Mouse (Mus musculus): Measurements from ENCODE around the gene Nell1.
"Not testable (repeated sequence)": the region's sequence is repeated elsewhere in the genome, so short reads cannot be mapped to it uniquely, and the experiment has no call there.

Gene Nell1

DNA sequence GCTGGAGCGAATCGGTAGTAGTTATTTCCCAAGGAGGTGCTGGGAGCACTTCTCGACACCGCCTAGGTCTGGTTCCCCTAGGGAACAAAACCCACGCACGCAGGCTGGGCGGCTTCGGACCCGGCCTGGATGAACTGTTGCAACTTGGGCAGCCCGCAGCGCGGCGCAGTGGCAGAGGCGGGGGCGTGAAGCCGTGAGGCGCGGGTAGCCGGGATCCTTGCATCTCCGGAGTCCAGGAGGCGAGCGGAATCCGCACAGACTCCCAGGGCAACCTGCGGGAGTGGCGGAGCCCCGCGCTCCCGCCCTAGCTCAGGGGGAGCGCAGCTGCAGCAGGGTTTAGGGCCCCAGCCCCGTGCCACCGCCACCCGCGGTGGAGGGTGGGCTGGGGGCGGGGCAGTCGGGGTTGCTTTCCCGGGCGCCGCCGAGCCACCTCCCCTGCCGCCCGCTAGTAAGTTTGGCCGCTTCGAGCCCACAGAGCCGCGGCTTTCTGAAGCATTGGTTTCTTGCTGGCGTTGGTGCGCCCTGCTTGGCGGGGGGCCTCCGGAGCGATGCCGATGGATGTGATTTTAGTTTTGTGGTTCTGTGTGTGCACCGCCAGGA lies at the start of gene Nell1:
TSS of gene Nell1 (plus strand) at position 24 of the 600 bp plus-strand sequence.
- no peak for DNase-seq

DNA sequence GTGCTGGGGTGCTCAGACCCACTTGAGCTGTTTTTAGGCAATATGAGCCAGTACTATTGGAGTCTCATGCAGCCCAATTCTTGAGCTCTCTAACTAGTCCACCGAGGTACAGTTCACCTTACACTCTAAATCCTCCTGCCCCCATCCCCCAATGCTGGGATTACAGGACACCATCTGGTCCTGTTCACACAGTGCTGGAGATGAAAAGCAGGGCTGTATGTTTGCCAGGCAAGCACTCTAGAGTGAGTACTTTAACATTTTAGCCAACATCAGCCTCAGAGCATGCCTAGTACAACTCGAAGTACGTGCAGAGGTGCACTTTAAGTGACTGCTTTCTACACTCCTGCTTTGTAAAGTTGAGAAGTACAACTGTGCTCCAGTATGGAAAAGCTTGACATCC lies 46.1 kb upstream of the Nell1 start:
- DNase-seq: no peak

DNA sequence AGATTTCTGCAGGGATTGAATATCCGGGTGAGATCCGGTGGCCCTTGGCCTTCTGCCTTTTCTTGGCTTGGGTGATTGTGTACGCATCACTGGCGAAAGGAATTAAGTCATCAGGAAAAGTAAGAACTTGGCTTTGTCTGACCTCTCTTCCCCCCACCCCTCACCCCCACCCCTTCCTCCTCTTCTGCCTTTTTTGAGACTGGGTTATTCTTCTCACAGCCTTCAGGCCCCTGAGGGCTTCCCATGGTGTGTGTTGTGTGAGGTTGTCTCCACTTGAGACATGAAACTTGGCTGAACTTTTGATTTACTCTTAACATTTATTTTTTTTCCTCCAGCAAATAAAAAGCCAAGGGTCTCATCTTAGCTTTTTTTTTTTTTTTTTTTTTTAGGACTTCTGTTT lies 44.7 kb upstream of the Nell1 start:
- DNase-seq: no peak

DNA sequence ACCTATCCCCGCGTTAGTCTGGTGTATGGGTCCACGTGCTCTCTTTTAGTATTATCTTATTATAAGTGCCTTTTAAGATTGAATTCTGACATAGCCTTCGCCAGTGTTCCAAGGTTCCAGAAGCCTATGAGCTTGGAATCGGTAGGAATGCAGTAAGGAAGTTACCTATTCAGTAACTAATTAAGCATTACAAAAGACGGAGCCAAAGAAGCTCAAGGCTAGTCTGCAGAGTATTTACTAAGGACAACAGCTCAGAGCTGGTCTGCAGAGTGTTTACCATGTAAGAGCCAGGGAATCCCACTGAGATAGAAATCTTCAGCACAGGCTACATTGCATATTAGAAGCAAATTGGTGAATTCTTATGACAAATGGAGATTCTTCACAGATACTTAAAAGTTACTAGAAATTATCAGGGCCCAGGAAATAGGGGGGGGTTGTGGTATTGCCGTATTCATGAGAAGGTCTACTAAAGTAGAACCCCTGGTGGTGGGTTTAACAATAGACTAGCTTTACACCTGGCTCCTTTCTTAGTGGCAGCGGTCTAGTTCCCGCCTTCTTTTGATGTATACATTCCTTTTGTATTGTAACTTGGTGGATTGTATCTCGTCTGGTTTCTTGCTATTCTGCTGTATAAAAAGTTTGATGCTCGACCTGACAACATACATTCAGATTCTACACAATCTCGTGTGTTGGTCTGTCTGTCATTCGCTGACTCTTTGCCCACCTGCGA lies 41.1 kb upstream of the Nell1 start:
- not testable (repeated sequence) for DNase-seq

DNA sequence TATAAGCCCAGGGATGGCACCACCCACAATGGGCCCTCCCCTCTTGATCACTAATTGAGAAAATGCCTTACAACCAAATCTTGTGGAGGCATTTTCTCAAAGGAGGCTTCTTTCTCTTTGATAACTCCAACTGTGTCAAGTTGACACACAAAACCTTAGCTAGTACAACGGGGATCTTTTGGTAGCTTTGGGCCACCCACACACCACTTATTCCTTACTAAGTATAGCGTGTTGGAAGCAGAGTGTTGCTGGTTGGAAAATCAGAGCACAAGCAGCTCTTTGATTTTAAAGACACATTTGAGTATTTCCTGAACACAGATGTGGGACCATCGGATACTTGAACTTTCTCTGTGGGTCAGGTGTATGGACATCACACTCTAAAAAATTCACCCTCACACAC lies 37.8 kb upstream of the Nell1 start:
- DNase-seq: no peak

DNA sequence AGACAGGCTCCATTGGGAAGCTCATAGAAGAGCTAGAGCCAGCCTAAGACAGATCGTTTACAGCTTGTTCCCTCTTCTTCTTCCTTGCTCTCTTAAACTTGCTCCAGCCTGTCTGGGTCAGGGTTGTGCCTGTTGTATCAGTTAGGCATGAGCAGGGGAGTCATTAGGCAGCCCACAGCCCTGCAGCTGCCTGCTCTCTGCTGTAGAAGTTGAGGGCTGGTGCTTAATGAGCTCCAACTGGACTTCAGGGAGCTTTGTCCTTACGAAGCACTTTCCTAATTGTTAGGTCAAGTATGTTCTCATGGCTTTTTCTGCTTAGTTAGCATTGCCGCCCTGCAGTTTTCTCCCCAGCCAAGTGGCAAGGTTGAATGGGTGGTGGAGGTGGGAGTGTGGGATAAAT lies 32.6 kb upstream of the Nell1 start:
- DNase-seq: no peak

DNA sequence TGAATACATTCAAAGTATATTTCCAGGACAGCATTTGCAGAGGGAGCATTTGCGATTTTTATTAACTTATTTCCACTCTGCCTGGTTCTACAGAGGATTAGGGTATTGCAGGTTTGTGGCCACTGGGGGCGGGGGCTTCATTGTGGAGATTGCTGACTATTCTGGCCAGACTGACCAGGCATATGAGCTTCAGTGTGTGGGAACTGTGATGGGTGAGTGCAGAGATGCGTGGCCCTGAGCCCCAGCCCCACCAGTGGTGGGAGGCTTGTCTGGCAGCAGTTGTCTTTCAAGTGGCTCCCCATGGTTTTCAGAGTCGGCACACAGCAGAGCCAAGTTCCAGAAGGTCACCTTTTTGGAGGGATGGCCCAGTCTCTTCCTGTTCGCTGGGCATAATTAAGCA lies 32.2 kb upstream of the Nell1 start:
- no peak for DNase-seq

DNA sequence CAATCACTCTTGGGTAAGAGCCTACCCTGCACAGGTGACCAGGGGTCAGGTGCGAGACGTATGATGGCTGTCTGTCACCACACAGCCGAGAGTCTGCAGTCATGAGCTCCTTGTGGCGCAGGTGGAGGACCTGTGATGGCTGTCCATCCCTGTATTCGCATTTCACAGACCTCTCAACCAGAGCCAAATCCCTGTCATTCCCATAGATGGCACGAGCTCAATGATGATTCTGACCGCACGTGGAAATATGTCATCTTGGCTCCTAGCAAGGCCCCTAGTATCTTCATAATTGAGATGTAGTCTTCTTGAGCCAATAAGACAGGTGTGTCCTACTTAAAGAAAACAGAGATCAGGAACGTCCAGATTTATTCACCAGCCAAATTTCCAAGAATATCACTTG lies 28.0 kb upstream of the Nell1 start:
- DNase-seq: no peak

DNA sequence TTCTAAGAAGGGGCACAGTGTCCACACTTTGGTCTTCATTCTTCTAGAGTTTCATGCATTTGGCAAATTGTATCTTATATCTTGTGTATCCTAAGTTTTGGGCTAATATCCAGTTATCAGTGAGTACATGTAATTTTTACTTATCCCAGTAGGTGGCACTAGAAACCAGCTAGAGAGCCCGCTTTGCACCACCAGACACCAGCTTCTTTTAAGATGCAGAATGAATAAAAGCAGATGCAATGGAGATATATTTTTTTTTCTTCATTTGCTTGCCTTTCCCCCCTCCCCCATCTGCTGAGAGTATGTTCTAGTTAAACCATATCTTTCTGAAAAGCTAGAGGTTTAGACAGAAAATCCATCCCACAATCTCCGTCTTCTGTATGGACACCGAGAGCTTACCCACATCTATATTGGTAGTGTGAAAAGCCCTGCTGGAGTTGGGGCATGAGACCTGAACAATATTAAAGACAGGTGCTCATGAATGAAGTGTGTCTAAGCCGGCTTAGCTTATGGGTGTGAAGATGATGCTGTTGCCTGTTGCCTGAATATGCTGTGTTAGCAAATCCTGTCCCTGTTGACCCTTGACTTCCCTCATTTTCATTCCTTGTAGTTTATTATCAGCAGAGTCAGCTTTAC lies 21.0 kb upstream of the Nell1 start:
- DNase-seq: no peak

DNA sequence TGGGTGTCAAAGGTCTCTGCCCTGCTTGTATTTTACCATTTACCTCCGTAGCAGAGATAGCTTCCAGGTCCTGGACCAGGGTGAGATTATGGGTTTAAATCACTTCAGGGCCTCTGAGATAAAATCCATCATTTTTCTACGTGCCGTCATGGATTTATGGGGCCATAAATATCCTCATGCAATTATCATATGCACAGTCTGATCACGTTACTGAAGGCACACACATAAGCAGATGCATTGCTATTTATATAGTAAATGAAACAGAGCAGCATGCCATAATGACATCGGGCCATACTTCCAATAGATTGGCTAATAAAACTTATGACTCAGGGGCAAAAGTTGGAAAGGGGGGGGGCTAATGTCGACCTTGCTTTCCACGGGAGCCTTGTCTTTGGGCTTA lies 19.8 kb upstream of the Nell1 start:
- no peak for DNase-seq

DNA sequence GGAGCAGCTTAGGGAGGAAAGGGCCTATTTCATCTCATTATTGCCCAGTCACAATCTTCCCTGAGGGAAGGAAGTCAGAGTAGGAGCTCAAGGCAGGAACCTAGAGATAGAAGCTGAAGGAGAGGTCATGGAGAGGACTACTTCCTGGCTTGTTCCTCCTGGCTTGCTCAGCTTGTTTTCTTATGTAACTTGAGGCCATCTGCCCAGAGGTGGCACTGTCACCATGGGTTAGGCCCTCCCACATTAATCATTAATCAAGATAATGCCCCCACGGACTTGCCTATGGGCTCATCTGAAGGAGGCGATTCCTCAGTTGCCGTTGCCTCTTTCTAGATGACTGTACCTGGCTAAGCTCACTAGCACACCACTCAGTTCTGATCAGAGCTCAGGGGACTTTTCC lies 17.5 kb upstream of the Nell1 start:
- no peak for DNase-seq

DNA sequence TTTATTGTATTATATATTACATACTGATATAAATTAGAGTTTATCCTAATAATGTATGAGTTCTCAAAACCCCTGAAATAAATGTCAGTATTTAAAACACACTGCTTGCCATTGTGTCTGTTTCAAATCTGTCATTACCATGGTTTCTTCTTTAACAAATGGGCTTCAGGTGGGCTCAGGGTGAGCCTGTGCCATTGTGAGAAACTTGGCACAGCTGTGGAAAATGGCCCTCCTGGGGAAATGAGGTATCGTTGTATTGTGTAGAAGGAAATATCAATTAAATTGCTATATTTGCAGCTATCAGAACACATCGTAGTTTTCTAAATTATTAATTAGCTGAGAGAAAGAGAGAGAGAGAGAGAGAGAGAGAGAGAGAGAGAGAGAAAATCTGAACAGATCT lies 10.9 kb upstream of the Nell1 start:
- no peak for DNase-seq

DNA sequence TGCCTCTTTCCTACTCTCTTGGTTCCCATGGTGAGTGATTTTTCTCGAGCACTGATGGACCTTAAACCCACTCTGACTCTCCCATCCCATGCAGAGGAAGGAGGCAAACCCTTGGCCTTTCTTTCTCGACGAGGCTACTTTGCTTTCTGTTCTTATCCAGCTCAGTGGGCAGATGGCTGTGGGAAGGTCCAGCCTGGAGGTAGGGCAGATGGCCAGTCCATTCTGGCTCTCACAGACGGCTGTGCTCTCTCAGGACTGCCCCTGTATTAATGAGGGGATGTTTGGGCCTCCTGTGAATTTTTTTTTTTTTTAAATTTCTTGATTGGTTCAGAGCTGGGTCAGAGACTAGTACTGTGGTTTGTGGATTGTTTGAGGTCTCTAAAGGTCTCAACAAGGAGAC lies 5.1 kb upstream of the Nell1 start:
- no peak for DNase-seq

DNA sequence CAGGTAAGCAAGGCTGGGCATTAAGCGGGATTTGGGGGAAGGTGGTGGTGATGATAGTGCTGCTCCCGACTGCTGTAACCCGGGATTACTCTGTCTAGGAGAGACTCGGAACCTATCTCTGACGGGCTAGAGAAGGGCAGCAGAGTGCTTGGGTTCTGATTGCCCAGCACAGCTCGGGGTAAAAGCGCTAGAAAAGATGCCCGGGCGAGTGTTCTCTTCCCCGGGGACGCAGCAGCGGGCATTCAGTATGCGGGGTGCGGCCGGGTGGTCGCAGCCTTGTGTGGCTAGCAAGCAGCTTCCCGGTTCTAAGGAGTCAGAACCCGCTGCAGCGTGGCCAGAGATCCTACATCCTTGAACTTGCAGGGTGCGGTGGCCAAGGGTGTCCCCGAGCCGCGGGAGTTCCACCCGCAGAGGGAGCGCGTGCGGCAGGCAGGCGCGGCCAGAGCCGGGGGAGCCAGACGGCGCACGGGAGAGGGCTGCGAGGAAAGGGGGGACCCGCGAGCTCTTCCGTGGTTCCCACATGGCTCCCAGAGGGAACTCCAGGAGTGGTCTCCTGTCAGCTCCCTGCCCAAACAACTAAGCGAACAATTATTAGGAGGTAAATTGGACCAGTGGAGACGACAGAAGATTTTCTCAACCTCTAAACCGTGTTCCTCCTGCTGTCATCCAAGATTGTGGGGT lies 917 bp downstream of the Nell1 start:
- no peak for DNase-seq

DNA sequence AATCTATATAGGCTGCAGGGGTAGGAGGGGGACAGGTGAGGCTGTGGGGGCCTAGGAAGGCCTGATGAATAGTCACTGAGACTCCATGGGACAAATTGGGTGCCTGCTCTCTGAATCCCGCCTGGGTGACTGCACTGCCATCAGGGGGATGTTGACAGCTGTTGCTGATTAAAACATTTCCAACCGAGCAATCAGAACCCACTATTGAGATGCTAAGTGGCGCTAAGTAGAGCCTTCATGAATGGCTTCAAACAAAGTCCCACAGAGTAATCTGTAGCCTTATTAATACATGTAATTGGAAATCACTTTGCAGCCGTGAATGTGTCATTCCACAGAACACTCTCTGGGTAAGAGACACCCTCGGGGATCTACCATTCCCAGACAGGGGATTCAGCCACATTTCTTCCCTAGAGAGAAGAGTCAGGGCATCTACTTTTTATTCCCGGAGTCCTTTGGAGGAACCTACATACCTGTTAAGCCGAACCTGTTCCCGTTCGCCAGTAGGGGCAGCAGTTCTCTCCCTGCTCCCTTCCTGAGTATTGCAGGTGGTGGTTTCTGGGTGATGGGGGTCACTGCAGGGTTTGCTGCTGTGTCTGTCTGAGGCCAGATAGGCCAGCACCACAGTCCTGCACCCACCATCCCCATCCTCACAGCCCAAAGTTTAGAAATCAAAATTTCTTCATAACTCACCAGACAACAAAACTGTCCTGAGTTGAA lies 7.0 kb downstream of the Nell1 start:
- no peak for DNase-seq

DNA sequence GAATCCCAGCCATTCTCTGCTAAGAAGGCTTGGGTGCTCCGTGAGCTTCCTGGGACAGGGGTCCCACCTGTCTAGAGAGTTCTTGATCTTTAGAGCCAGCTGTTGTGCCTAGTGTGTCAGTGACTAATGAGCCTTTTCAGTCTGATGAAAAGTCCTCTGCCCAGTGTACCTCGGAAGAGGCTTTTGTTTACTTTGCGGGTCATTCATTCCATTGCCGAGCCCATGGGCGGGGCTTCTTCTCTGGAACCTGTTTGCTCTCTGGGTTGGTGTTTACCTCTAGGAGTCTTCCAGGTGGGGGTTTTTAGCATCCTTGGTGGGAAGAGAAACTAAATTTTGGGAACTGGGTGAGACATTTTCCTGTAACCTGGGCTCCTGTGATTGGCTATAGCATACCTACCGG lies 10.0 kb downstream of the Nell1 start:
- no peak for DNase-seq

DNA sequence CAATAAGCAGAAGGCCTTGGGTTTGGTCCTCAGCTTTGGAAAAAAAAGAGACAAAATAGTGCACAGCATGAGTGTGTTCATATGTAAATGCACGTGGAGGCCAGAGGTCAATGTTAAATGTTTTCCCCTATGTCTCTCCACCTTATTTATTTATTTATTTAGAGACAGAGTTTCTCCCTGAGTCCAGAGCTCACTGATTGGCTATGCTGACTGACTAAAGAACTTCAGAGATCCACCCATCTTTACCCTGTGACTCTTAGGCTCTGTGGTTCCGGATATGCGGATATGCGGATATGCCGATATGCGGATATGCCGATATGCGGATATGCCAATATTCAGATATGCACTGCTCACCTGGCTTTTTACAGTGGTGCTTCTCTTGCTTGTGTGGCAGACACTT lies 11.3 kb downstream of the Nell1 start:
- DNase-seq: no peak

DNA sequence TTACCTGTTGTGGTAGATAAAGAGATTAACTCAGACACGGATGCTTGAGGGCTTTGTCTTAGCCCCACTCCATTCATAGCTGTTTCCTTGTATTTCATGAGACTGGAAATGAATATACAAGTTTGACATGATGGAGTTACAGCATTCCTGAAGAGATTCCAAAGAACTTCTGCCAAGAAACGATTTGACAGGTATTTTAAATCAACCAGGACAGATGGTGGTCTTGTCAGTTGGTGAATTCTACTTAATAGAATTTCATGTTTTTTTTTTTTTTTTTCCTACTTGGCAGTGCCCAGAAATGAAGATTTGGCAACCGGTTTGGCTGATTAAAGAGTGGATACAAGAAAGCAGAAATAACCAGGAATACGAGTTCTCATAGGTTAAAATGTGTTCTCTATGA lies 24.7 kb downstream of the Nell1 start:
- no peak for DNase-seq

DNA sequence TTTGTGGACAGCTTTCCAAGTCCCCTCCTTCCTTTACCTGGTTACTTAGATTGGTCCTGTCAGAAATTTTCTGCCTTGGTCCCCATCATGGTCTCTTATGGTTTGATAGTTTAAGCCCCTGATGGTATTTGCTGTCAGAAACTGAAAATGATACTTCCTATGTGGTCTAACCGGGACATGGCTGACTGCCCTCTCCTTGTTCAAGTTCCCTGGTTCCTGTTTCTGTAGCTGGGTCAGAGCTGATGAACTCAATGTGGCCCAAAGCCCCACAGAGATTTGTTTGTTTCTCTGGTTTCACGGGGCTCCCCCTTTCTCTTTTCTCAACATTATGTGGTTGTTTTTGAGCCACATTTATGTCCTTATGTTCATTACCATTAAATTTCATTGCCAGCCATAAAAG lies 30.6 kb downstream of the Nell1 start:
- DNase-seq: no peak

DNA sequence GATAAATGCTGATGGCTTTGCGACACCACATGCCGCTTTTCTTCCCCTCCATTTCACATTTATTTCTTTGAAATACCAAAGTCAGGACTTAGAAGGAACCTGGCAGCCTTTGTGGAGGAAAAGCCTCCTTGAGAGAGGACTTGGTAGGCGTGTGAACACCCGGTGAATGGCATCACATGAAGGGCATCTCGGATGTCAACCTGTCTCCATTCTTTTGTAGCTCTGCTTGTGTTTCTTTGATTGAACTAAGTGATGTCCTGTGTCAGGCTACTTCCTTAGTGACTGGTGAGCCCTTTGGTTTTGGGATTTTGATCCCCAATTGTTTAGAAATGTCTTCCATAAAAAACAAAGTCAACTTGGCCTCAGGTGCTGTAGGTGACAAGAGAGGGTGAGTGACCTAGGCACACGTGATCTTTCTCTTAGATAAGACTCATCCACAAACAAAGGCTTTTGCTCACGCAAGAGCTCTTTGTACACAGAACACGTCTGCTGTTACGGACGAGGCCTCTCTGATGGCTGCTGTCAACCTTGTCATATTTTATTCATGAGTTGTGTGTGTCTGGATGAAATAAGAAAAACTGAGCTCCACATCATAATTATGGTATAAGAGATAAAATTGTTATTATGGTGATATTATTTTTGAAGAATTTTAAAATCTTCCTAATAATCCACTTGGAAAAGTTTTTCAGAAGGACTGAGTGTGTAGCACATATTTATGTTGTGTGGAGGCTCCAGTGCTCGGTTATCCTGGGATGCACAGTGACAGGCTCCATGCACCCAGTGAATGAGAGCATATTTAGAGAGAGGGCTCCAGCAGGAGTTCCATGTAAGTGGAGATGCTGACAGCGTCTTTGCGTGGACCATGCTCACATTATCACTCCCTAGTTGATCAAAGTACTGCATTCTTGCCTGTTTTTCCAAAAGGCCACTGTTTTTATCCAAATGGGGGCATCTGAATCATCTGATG lies 60.8 kb downstream of the Nell1 start:
- no peak for DNase-seq

DNA sequence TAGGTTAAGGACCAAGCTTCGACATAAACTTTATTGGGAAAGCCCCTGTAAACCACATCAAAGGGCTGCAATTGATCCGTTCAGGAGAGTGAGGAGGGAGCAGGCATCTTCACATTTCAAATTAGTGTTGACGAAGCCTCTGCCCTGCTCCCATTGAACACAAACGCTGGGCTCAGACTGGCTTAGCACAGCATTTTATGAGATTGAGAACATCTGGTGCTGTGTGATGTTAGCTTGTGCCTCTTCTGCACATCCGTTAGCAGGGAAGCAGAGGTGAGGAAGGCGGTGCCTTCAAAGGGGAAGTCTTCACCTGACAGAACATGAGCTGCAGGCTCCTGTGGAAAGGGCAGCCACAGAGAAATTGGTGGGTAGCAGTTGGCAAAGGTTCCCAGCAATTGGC lies 66.4 kb downstream of the Nell1 start:
- no peak for DNase-seq

DNA sequence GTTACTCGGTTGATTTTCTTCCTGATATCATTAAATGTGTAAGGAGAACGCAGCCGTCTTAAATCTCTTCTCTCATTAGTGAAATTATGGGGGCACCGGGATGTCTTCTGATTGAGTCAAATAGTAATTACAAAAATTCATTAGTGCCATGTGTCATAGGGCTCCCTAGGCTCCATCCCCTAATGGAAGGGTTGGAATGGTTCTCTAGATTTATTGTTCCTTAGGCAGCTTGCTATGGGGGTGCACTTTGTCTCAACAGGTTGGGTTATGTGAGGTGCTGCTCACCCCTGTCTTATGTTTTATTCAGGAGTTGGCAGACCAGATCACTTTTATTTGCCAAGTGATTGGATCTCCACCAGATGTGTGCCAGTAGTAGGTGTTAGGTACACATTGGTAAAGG lies 75.5 kb downstream of the Nell1 start:
- DNase-seq: no peak

All from thymus, adult 18-20 months (tissue).